In the genomic region with DNA sequence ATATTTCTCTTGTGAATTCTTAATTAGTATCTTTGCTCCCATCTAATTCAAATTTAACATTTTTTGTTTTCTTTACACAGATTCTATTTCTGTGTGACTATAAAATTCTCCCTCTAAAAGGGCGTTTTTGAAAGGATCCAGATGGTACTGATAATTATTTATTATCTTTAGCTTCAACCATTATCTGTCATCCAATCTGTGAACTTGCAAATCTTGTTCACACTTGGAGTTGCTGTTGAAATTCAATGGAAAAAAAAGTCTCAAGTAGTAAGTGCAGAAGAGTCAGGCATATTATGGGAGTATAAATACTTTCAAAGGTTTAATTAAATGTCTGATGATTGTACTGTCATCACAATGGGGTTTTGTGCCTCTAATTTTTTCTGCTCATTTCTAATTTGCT, we compare ENCODE assay signal across 26 mouse cellular contexts.
DNase-seq lines count a peak whose midpoint lies in the region; ATAC-seq and TF ChIP-seq lines count a peak whose summit lies in the region.
"Had no signal": no experiment of that assay in that cellular context is flagged by ENCODE, and none has a peak within 500 bp of the region (broad histone marks: within the 10 kb centered on the region; RNA-seq: fewer than 3 reads in every experiment).

No protein-coding gene starts in this region.

- ATAC-seq in forebrain, embryonic 15.5 days (replicated peaks), result peak; percentile 70
- no peak for ATAC-seq in forebrain, embryonic 11.5 days (replicated peaks; ENCODE audit: low FRiP score)
- ATAC-seq: CD4-positive, CD25-positive, alpha-beta regulatory T cell, adult 4 months; hindbrain, postnatal 0 days; inflammation-experienced regulatory T-cells, adult 6 months; intestine, embryonic 16.5 days had no signal

- TF ChIP-seq POLR2A in brain, embryonic 14.5 days (IDR thresholded peaks at IDR 0.05; ENCODE audit: borderline replicate concordance, extremely low read depth, insufficient read depth, insufficient read length, poor library complexity, severe bottlenecking), result no peak

- TF ChIP-seq CTCF in brain, embryonic 14.5 days (IDR thresholded peaks at IDR 0.05; ENCODE audit: borderline replicate concordance, extremely low read depth, insufficient read depth, insufficient read length), result no peak

- no peak overlapping the region for H3K4me3 ChIP-seq in forebrain, embryonic 15.5 days
- no peak overlapping the region for H3K4me3 ChIP-seq in forebrain, embryonic 11.5 days (ENCODE audit: low read depth, low read length)
- H3K4me3 ChIP-seq: embryonic facial prominence, embryonic 10.5 days; embryonic facial prominence, embryonic 13.5 days; erythroblast, embryonic 14.5 days; gastrocnemius, adult 2 months; hindbrain, embryonic 12.5 days had no signal

- no peaks in the 10 kb centered on the region for H3K36me3 ChIP-seq in forebrain, embryonic 15.5 days
- H3K36me3 ChIP-seq in forebrain, embryonic 11.5 days (ENCODE audit: control insufficient read depth, insufficient read depth, low read length), result no peaks in the 10 kb centered on the region
- H3K36me3 ChIP-seq: embryonic facial prominence, embryonic 10.5 days; embryonic facial prominence, embryonic 13.5 days; hindbrain, embryonic 12.5 days had no signal

- H3K27me3 ChIP-seq in forebrain, embryonic 15.5 days, result no peaks in the 10 kb centered on the region
- H3K27me3 ChIP-seq in forebrain, embryonic 11.5 days (ENCODE audit: control insufficient read depth, insufficient read depth, low read length), result no peaks in the 10 kb centered on the region
- H3K27me3 ChIP-seq: embryonic facial prominence, embryonic 13.5 days; hindbrain, embryonic 12.5 days had no signal

- no peak overlapping the region for H3K27ac ChIP-seq in forebrain, embryonic 15.5 days (replicated peaks)
- H3K27ac ChIP-seq in forebrain, embryonic 11.5 days (ENCODE audit: low read depth, low read length), result no peak overlapping the region
- H3K27ac ChIP-seq: embryonic facial prominence, embryonic 10.5 days; embryonic facial prominence, embryonic 13.5 days; gastrocnemius, adult 2 months; hindbrain, embryonic 12.5 days; hindbrain, postnatal 0 days had no signal

- H3K4me2 ChIP-seq in forebrain, embryonic 15.5 days (replicated peaks), result no peak overlapping the region
- no peak overlapping the region for H3K4me2 ChIP-seq in forebrain, embryonic 11.5 days (ENCODE audit: low read depth, low read length, severe bottlenecking)
- H3K4me2 ChIP-seq: embryonic facial prominence, embryonic 13.5 days; heart, embryonic 11.5 days; hindbrain, embryonic 12.5 days had no signal

- no peak for DNase-seq in forebrain, embryonic 11.5 days (ENCODE audit: low spot score)
- DNase-seq in brain, adult 2 months (ENCODE audit: low read depth, low spot score), result peak; percentile 18
- DNase-seq in brain, embryonic 14.5 days (ENCODE audit: low read depth), result peak; percentile 51
- peak; percentile 35 for DNase-seq in telencephalon, adult 2 months (ENCODE audit: low read depth, low spot score)
- DNase-seq in retina, embryonic 14.5 days (ENCODE audit: low spot score), result no peak
- DNase-seq: adrenal gland, adult 8-10 months; adrenal gland, postnatal 25 days; cerebellum, adult 11 months; cerebellum, adult 2 months; cerebellum, adult 9-11 months; cerebellum, postnatal 25 days; embryo, embryonic 11 days; gastrocnemius, adult 2 months; gastrocnemius, postnatal 14 days; heart, adult 11 months; kidney, adult 18-20 months had no signal

- no peaks in the 10 kb centered on the region for H3K4me1 ChIP-seq in forebrain, embryonic 15.5 days
- no peaks in the 10 kb centered on the region for H3K4me1 ChIP-seq in forebrain, embryonic 11.5 days (replicated peaks; ENCODE audit: control insufficient read depth, insufficient read depth, low read length)
- H3K4me1 ChIP-seq: embryonic facial prominence, embryonic 10.5 days; embryonic facial prominence, embryonic 13.5 days; hindbrain, embryonic 12.5 days had no signal

- WGBS in forebrain, embryonic 15.5 days, result 50% methylated on average over 1 of the region's 1 CpGs
- 61% methylated on average over 1 of the region's 1 CpGs for WGBS in forebrain, embryonic 11.5 days

- no peaks in the 10 kb centered on the region for H3K9me3 ChIP-seq in forebrain, embryonic 15.5 days
- no peaks in the 10 kb centered on the region for H3K9me3 ChIP-seq in forebrain, embryonic 11.5 days (ENCODE audit: control insufficient read depth, low read length)
- H3K9me3 ChIP-seq: embryonic facial prominence, embryonic 10.5 days; embryonic facial prominence, embryonic 13.5 days; hindbrain, embryonic 12.5 days had no signal

- no peak overlapping the region for H3K9ac ChIP-seq in forebrain, embryonic 15.5 days (replicated peaks)
- H3K9ac ChIP-seq in forebrain, embryonic 11.5 days (ENCODE audit: low read length), result no peak overlapping the region
- H3K9ac ChIP-seq: embryonic facial prominence, embryonic 13.5 days; hindbrain, embryonic 12.5 days had no signal

Comparison
In these comparisons a context has a peak if more than half of its experiments do, and no peak if none do; other contexts are left out.
1. DNase-seq: peak in brain, adult 2 months (single experiment), brain, embryonic 14.5 days (single experiment) and telencephalon, adult 2 months (single experiment); none in forebrain, embryonic 11.5 days (single experiment) and retina, embryonic 14.5 days (single experiment).